Mouse (Mus musculus) A20 (cell line): ENCODE results near the gene Gphb5.

Experiments used
- DNase-seq: peaks from one replicate; pipeline ENCODE4 v3.0.0-alpha.2; 2011; ENCODE audit warnings: low read depth, low spot score

Gene Gphb5

GRCm38 (mm10) chr12:75394011-75394773, 22.4 kb downstream of the Gphb5 start:
- DNase-seq, result no peak

DNA sequence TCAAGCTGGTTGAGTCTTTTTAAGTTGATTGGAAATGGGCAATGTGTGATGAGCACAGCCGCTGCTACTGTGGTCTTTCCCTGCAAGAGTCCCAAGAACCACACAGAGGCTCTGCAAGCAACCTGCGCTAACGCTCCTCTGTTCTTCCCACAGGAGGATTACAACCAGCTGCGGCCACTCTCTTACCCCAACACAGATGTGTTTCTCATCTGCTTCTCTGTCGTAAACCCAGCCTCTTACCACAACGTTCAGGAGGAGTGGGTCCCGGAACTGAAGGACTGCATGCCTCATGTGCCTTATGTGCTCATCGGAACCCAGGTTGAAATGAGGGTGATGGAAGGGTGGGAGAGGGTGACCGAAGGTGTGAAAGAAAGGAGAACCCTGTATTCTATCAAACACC, 25.1 kb downstream of the Gphb5 start:
- DNase-seq, result no peak

DNA sequence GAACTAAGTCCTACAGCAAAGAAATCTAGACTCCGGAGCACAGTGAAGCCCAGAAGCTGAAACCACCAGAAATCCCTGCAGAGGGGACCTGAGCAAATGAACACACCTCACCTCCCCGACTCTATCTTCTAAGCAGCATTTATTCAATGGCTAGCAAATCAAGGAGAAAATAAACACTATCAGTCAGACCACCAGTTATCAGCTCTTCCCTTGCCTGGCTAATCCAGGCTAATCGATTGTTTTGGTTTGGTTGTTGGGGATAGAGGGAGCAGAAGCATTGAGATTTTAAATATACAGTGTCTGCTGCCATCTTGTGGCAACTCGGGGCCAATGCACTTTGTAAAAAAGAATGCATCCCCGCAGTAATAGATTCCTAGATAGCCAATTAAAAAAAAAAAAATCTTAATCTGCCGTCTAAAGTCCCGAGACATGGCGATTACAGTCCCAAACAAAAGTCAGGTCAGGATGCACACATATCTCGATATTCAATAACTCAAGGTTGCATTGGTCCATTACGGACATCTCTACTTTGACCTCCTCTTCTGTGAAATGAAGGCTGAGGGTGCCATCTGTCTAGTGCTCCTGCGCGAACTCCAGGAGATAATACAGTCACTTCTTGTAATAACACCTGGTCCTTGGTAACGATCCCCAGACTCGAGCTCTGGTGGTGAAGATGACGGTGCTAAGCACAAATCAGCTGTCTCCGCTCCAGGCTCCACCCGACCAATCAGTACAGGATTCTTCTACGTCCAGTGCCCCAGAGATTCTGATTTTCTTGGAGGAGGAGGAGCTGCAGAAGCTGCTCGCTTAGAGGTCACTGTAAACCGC, 27.1 kb downstream of the Gphb5 start:
- DNase-seq, result peak; percentile 41

GRCm38 (mm10) chr12:75388521-75388920, 28.1 kb downstream of the Gphb5 start:
- no peak for DNase-seq

DNA sequence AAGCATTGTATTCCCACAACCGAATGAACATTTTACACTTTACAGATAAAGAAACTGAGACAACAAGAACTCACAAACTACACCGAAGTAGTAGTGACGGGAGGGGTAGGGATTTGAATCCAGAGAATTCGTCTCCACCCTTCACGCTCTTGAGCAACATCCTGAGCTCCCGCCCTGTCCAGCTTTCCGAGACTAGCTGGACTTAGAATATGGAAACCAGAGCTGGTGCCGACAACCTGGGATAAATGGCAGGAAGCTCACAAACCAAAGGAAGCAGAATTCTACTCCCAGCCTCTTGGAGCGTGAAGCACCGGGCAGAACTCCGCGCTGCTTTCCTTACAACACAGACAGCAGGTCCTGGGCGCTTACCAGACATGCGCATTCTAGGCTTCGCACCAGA, 28.7 kb downstream of the Gphb5 start:
- DNase-seq, result no peak

DNA sequence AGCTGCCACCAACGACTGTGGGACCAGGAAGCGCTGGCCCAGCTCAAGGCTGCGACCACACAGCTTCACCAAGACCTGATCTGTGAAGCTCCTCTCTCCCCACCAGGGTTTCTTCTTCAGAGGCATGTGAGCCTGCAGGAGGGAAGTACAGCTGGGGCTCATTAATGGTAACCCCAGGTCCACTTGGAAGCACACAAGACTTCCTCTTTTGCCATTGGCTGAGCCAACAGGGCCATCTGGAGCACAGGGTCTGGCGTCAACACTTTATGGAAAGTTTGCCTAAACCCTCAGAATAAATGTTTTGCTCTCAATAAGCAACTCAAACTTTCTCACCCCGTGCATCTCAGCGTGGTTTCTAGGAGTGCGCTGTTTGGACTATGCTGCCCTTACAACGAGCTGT, 29.4 kb downstream of the Gphb5 start:
- no peak for DNase-seq

DNA sequence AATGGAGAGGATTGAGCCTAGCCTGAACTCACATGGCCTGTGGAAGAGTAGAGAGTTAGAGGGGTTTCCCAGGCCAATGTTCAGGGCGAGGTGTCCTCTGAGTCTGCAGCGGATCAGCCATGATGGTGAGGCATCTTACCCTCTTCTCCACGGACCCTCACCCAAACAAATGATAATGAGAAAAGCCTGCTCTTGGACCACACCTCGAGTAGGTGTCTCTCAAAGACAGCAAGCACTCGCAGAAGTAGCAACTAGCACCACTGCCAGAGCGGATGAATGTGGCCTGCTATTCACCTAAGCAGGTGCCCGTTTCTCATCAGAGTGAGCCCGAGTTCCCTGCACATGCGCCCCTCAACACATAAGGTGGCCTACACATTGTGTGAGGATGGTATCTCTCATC, 29.9 kb downstream of the Gphb5 start:
- no peak for DNase-seq

GRCm38 (mm10) chr12:75376126-75376525, 40.5 kb downstream of the Gphb5 start:
- no peak for DNase-seq

DNA sequence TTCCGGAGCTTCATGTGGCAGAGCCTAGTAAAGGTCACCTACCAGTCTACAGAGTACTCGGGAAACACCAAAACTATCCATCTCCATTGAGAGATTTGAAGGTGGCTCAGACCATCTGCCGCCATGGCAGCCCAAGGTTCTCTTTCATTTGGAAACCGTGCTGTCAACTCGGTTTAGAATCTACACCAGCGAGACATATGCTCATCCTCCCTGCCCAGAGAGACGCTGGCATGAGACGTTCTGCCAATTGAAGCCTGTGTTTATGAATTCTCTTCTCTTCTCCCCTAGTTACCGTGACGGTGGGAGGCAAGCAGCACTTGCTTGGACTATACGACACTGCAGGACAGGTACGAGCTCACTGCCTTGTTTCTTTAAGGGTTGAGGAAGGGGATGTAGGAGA, 41.5 kb downstream of the Gphb5 start:
- DNase-seq, result no peak

DNA sequence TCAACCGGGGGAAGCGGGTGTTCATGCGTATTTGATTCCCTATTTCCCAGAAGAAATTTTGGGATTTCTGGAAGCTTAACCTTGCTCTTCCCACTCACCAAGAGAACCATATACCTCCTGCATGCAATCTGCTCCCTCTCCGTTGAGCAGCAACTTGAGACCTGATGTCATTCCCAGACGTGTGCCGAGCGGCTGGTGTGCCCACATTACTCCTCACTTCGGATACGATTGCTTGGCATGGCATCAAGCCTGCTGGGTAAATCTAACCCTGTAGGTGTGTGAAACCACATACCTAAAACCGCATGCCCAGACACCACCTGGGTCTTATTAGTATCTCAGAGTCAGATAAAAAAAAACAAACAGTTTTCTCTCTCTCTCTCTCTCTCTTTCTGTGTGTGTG, 42.1 kb downstream of the Gphb5 start:
- no peak for DNase-seq

GRCm38 (mm10) chr12:75369418-75369851, 47.1 kb downstream of the Gphb5 start:
- DNase-seq, result no peak

DNA sequence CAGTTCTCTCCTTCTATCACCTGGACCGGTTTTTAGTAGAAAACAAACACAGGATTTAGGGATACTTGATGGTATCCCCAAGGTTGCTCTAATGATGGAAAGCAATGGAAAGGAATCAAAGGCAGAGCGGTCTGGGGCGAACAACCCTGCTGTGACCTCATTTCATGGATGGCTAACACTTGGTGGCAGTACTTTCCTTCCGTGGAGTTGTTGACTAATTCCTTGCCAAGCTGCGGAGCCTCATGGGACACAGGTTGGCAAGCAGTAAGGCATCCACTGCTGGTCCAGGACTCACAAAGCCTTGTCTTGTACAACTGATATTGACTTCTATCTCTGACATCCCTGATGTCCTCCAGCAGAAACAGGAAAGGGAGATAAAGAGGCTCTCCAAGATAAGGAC, 48.1 kb downstream of the Gphb5 start:
- no peak for DNase-seq

DNA sequence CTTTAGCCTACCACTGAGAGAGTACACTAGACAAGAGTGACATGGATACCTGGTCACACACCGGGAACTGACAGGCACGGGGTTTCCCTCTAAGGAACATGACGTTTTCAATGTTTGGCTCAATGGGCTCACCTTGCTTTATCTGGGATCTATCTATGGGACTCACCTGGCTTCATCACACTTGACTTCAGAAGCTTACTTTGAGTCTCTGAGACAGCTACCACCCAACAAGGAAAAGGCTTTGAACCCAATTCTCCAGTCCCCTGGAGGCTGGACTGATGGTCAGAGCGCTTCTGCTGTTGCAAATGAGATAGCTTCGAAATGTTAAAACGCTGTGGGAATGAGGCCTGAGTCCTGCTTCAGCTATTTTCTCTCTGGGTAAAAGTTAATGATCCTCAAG, 49.2 kb downstream of the Gphb5 start:
- no peak for DNase-seq

- no peak for DNase-seq
These were observed 50.9 kb downstream of the Gphb5 start for GRCm38 (mm10) chr12:75365621-75366124.

DNA sequence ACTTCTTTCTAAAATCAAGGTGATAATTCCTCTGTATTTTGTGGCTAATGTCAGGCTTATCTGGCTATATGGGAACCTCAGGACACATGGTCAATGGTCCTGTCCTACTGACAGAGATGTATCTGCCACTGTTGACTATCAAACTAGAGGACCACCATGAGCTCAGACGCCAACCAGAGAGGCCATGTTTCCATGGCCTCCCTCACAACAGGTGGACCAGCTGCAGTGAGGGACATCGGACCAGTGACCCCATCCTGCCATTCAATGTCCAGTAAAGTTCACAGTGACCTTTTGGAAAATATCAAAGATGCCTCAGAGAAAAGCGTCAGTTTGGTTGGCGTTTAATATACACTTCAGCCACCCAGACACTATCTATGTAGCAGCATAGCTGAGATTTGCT, 52.2 kb downstream of the Gphb5 start:
- DNase-seq, result no peak

DNA sequence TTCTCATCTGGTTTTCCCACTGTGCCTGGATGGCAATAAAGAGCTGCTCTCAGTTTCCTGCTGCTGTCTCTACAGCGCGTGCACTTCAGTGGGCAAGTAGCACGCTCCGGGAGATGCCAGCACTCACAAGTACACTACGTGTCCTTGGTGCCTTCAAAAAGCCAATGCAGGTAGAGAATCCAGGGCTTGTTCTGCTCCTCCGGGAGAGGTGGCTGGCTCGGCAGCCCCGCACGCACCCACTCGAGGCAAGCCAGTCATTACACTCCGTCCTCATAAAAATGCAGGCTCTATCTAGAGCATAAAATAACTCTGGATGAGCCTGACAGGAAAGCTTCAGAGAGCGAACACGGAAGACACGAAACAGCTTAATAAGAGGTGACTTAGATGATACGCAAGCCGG, 54.1 kb downstream of the Gphb5 start:
- no peak for DNase-seq
